Mouse (Mus musculus) ES-CJ7 (cell line): ENCODE results near the gene Bola1.

Source experiments
- DNase-seq: peaks from one replicate; pipeline ENCODE4 v3.0.0; 2011; ENCODE audit warnings: low read depth, low spot score

The Bola1 gene

GRCm38 (mm10) chr3:96155501-96155900, 64.0 kb downstream of the Bola1 start:
- DNase-seq = no peak

- no peak for DNase-seq
Measured at GRCm38 (mm10) chr3:96152611-96153010, 66.9 kb downstream of the Bola1 start.

- no peak for DNase-seq
Measured at GRCm38 (mm10) chr3:96151836-96152235, 67.7 kb downstream of the Bola1 start.

- peak; percentile 46 for DNase-seq
Measured at GRCm38 (mm10) chr3:96147950-96148349, 71.6 kb downstream of the Bola1 start.
